Mouse (Mus musculus) megakaryocyte progenitor cell, adult 5-6 weeks (primary cell): ENCODE results near the gene Dnajb4. TPM values are rescaled to one million over a fixed set of nuclear protein-coding genes. Genes with fewer than 3 reads are reported as not detected.
A peak's percentile ranks its signal among the peaks of the same experiment; 100 is the strongest.

Experiments
- ATAC-seq: replicated peaks from 2 replicates; pipeline ENCODE4 v1.8.0; 2016; ENCODE audit warnings: mild to moderate bottlenecking, moderate TSS enrichment, inconsistent platforms; ENCODE audit not compliant: poor library complexity
- total RNA-seq, 2 experiments: library from RNA; stranded (forward) in 1 of 2; stranded (reverse) in 1 of 2; fragments of 157-497, 149-512 nt in 1 of 2; fragments of 200-1000 nt in 1 of 2; gene quantifications; 2 replicates each; pipeline versions ENCODE4 v1.2.3 to v1.2.4; 2015 to 2017

The Dnajb4 gene
- total RNA-seq (2015) (37.8 and 37.9 TPM in 2 replicates), total RNA-seq (2017) (39.3 and 43.5 TPM in 2 replicates)

GRCm38 (mm10) chr3:152209967-152210634 is at the start of gene Dnajb4, which contains the start of gene Fubp1:
Gene Dnajb4 (minus strand): TSS chr3:152210302.
Gene Fubp1 (plus strand): TSS chr3:152210422.
- peak; percentile 78 for ATAC-seq

- ATAC-seq: peak; percentile 85
Measured at GRCm38 (mm10) chr3:152259409-152259808, 49.3 kb upstream of the Dnajb4 start.

DNA sequence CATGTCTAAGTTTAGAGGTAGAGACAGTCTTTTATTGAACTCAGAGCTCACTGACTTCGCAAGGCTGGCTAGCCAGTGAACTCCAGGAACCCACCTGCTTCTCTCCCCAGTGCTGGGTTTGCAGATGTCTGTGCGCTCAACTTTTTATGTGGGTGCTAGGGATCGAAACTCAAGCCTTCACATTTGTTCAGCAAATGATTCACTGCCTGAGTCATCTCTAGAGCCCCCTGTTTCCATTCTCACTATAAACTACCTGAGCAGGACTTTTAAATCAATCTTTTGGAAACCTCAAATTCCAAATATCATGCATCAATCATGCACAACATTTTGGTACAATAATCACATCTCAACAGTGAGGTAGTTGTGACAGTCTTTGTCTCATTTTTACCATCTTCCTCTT is 47.4 kb upstream of the Dnajb4 start:
- no peak for ATAC-seq

GRCm38 (mm10) chr3:152250487-152250886 is 40.4 kb upstream of the Dnajb4 start:
- no peak for ATAC-seq

- ATAC-seq: no peak
Measured at GRCm38 (mm10) chr3:152247708-152248107, 37.6 kb upstream of the Dnajb4 start.

- ATAC-seq: peak; percentile 74
Measured at GRCm38 (mm10) chr3:152245273-152245910, 35.3 kb upstream of the Dnajb4 start.

DNA sequence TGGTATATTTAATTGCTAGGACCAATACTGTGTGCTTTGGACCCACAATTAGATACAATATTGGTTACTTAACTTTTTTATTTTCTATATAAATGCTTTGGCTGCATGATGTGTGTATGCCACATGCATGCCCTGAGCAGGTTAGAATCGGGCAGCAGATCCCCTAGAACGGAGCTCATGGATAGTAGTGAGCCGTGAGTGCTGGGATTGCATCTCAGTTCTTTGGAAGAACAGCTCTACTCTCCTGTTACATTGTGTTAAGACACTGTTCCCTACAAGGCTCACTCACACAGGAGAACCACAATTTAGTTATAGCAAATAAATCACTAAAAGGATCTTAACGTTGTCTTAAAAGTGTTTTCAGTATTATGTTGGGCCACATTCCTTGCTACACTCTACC is 33.2 kb upstream of the Dnajb4 start:
- no peak for ATAC-seq

DNA sequence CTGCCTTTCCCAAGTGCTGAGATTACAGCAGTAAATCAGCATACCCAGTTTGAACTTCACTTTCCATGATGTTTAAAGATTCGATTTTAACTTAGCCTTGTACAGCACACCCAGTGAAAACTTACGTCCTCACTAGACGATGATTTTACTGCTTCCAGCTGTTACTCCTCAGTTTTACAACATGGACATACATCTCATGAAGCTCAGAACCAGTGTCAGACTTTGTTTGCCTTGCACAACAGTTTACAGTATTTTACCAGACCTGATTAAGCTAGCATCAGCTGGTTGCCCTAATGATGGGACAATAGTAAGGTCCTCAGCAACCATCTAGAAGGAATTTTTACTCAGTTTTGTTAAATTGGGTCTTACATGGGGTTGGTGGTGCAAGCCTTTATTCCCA is 31.0 kb upstream of the Dnajb4 start:
- ATAC-seq: no peak

- no peak for ATAC-seq
Measured at GRCm38 (mm10) chr3:152239592-152239991, 29.5 kb upstream of the Dnajb4 start.

DNA sequence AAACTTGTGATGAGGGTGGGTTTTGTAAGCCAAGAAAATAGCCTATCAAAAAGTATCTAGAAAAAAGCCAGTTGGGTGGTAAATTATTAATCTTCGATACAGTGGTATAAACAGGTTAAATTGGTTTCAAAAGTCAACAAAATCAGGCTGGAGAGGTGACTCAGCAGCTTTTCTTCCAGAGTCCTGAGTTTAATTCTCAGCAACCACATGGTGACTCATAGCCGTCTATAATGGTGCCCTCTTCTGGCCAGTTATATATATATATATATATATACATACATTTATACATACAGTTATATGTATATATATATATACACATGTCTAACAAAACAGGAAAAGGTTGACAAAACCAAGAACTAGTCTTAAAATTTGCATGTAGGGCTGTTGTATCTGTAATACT is 28.7 kb upstream of the Dnajb4 start:
- ATAC-seq: peak; percentile 76

DNA sequence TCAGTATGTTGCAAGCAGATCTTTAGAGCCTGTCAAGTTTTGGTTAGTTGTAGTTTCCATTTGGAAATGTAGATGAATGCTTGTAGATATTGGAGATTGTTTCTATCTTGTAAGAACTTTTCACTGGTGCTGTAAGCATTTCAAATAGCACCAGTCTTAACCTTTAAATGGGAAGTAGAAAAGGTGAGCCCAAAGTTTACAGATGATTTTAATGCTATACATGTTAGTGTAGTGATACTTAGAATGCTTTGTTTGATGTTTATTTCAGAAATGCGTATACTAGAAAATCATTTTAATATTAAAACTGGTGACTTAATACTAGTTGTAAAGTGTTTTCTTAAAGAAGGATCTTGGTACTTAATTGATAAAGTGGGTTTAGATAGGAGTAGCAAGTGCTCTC is 25.7 kb upstream of the Dnajb4 start:
- no peak for ATAC-seq

DNA sequence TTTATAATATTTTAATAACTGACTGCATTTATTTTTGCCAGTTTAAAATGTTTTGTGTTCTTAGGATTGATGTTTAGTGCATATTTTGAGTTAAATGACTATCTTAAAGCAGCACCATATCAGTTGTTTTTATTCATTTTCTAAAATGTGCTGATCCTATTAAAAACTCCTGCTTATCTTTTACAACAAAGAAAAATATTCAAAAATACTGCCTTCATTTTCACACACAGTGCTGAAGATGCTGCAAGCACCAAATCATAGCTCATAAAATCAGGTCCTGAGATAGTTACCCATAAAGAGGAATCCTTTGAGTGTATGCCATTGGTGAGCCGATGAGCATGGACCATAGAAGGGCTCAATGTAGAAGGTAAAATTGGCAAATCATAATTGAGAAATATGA is 25.1 kb upstream of the Dnajb4 start:
- ATAC-seq: no peak

- ATAC-seq: peak; percentile 88
Measured at GRCm38 (mm10) chr3:152231333-152232100, 21.4 kb upstream of the Dnajb4 start.

DNA sequence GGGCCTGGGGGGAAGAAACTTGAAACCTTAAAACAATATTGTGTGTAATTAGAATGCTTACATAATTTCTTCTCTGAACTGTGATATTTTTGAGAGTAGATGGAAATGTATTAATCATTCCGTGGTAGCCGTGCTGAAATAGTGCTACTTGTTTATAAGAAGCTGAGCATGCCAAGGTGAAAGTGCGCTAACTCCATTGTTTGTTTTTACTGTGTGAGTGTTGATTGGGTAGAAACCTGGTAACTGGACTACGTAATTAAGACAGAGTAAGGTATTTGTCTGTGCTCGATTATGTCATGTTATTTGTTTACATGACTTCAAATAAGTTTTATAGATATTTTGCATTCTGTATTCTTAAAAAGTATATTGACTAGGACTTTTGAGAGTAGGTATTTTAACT is 19.2 kb upstream of the Dnajb4 start:
- no peak for ATAC-seq

GRCm38 (mm10) chr3:152228843-152229242 is 18.7 kb upstream of the Dnajb4 start:
- ATAC-seq: no peak

GRCm38 (mm10) chr3:152225906-152226305 is 15.8 kb upstream of the Dnajb4 start:
- ATAC-seq: no peak

GRCm38 (mm10) chr3:152224918-152225317 is 14.8 kb upstream of the Dnajb4 start:
- 0 out of 2 replicates have a peak, but pooled peaks have one; percentile 10 for ATAC-seq

GRCm38 (mm10) chr3:152213416-152213815 is 3.3 kb upstream of the Dnajb4 start:
- ATAC-seq: no peak

- no peak for ATAC-seq
Measured at GRCm38 (mm10) chr3:152211731-152212279, 1.7 kb upstream of the Dnajb4 start.

- peak; percentile 14 for ATAC-seq
Measured at GRCm38 (mm10) chr3:152210728-152211391, 758 bp upstream of the Dnajb4 start.
